Mouse (Mus musculus): Measurements from ENCODE around the gene Tbp. TPM values are rescaled to one million over a fixed set of nuclear protein-coding genes. Genes with fewer than 3 reads are reported as not detected.
"Not testable (repeated sequence)": the region's sequence is repeated elsewhere in the genome, so short reads cannot be mapped to it uniquely, and the experiment has no call there.

Gene Tbp
- polyA plus RNA-seq, 1 experiment from 2014 or later, result 45.1 TPM

- Histone ChIP-seq H3K27ac (no peak overlapping the region), H3K36me3 (peaks cover 96% of the 10 kb centered on the region), H3K9me3 (no peaks in the 10 kb centered on the region), H3K4me3 (no peak overlapping the region), H3K27me3 (ENCODE audit: insufficient read depth, poor library complexity, severe bottlenecking) (no peaks in the 10 kb centered on the region), H3K4me1 (no peaks in the 10 kb centered on the region)
- DNase-seq (ENCODE audit: low spot score), result no peak
- 91% methylated on average over 1 of the region's 1 CpGs for WGBS
These were observed 19.1 kb downstream of the Tbp start for GRCm38 (mm10) chr17:15518766-15519165.

DNA sequence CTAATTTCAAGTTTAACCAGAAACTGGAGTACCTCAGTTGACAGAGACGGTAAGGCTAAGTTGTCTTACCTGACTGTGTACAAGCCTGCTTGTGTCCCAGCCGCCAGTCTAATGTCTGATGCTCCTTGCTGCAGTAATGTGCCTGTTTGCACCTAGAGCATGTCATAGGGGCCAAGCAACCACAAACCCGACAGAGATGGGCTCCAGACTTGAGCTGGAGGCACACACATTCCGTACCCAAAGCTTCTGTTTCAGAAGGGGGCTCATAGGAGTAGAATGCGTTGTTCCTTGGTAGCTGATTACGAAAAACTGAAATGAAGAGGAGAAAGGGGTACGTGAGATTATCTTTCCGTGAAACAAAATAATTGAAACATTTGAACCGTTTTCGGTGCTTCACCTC lies 26.6 kb downstream of the Tbp start:
- no peak for DNase-seq (ENCODE audit: low spot score)
- Histone ChIP-seq H3K27me3 (ENCODE audit: insufficient read depth, poor library complexity, severe bottlenecking) (no peaks in the 10 kb centered on the region), H3K4me1 (peaks cover 10% of the 10 kb centered on the region), H3K36me3 (peaks cover 41% of the 10 kb centered on the region), H3K9me3 (no peaks in the 10 kb centered on the region), H3K27ac (peak overlapping the region; percentile 91), H3K4me3 (peak overlapping the region; percentile 91)
- 12% methylated on average over 10 of the region's 10 CpGs for WGBS

DNA sequence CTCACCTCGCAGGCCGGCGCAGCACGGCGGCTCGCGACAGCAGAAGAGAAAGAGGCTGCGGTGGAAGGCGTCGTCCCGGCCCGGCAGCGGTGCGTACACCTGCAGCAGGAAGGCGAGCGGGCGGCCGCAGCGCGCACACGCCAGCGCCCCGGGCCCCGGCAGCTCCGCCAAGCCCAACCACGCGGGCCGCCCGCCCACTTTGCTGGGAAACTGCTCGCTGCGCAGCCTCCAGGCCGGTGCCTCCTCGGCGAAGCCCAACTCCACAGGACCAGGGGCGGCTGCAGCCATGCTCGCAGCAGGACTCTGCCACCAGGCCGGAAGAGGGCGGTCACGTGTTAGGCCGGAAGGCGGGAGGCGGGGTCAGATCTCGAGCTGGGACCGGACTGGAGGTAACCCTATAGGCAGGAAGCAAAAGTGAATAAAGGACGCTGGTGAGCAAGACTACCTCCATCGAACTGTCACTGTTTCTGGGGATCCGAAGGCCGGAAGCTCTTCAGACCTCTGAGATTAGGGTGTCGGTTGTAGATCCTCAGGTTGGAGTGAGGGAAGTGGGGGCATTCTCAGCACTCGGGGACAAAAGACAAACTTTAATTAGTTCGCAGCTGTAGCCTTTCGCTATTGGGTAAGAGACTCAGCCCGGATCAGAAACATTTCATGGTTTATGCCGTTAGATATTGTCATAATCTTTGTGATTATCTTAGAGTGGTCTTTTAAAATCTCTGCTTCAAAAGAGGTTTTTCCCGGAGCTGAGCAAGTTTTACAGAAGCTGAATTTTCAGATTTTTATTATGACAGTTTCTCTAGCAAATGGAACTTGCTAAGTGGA lies 27.5 kb downstream of the Tbp start, which contains the start of gene Pdcd2:
Gene Pdcd2, minus strand, starts transcription at position 316 of the 825 bp plus-strand sequence.
- 2% methylated on average over 55 of the region's 55 CpGs for WGBS
- Histone ChIP-seq H3K4me1 (peaks cover 10% of the 10 kb centered on the region), H3K4me3 (peak within 1 kb of the TSS; percentile 91), H3K9me3 (no peaks in the 10 kb centered on the region), H3K27ac (peak within 1 kb of the TSS; percentile 91), H3K27me3 (ENCODE audit: insufficient read depth, poor library complexity, severe bottlenecking) (no peaks in the 10 kb centered on the region), H3K36me3 (peaks cover 32% of the 10 kb centered on the region)
- peak; percentile 99 for DNase-seq (ENCODE audit: low spot score)

GRCm38 (mm10) chr17:15527811-15528136 lies 28.1 kb downstream of the Tbp start:
- no peaks in the 10 kb centered on the region for H3K27me3 ChIP-seq (ENCODE audit: insufficient read depth, poor library complexity, severe bottlenecking)
- peaks cover 10% of the 10 kb centered on the region for H3K4me1 ChIP-seq
- DNase-seq (ENCODE audit: low spot score), result no peak
- peaks cover 26% of the 10 kb centered on the region for H3K36me3 ChIP-seq
- WGBS, result 53% methylated on average over 3 of the region's 3 CpGs
- peak overlapping the region; percentile 91 for H3K4me3 ChIP-seq
- peak overlapping the region; percentile 91 for H3K27ac ChIP-seq
- H3K9me3 ChIP-seq, result no peaks in the 10 kb centered on the region

- H3K9me3 ChIP-seq, result no peaks in the 10 kb centered on the region
- H3K36me3 ChIP-seq, result peaks cover 17% of the 10 kb centered on the region
- no peak overlapping the region for H3K27ac ChIP-seq
- H3K27me3 ChIP-seq (ENCODE audit: insufficient read depth, poor library complexity, severe bottlenecking), result no peaks in the 10 kb centered on the region
- H3K4me3 ChIP-seq, result no peak overlapping the region
- 83% methylated on average over 2 of the region's 2 CpGs for WGBS
- DNase-seq (ENCODE audit: low spot score), result no peak
- H3K4me1 ChIP-seq, result peaks cover 10% of the 10 kb centered on the region
These were observed 29.2 kb downstream of the Tbp start for GRCm38 (mm10) chr17:15528887-15529286.

GRCm38 (mm10) chr17:15530141-15530540 lies 30.5 kb downstream of the Tbp start:
- WGBS, result 6% methylated on average over 5 of the region's 5 CpGs

DNA sequence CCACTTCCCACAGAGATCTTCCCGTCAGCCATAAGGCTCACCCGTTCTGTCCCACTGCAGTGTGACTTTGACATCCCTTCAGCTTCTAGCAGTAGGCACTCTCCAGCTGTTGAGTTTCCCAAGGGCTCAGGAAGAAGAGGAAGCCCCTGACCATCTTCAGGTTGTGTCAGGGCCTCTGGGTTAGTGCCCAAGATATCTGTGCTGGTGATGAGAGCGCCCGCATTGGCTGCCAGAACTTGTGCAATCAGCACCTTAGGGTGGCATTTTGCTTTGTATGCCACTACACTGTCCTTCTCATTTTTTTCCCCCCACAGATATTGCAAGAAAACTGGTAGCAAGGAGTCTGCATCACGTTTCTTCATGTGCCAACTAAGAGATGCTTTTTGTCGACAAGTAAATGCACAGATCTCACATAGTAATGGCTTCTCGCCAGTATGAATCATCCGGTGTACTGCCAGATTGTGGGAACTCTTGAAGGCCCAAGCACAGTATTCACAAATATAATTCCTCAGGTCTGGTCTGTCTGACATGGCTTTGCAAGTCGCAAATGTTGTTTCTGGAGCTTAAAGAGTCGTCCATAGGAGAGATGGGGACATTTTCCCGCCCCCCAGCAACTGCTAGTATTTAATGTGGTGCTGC lies 35.6 kb downstream of the Tbp start:
- Histone ChIP-seq H3K27me3 (ENCODE audit: insufficient read depth, poor library complexity, severe bottlenecking) (peaks cover 29% of the 10 kb centered on the region), H3K4me1 (0 out of 2 replicates have a peak, but pooled peaks cover 3% of the 10 kb centered on the region), H3K36me3 (no peaks in the 10 kb centered on the region), H3K27ac (no peak overlapping the region), H3K4me3 (no peak overlapping the region), H3K9me3 (no peaks in the 10 kb centered on the region)
- DNase-seq (ENCODE audit: low spot score), result no peak
- WGBS, result 55% methylated on average over 11 of the region's 11 CpGs

More at GRCm38 (mm10) chr17:15530141-15530540, 30.5 kb downstream of the Tbp start:
- peaks cover 5% of the 10 kb centered on the region for H3K27me3 ChIP-seq (ENCODE audit: insufficient read depth, poor library complexity, severe bottlenecking)
- H3K27ac ChIP-seq, result no peak overlapping the region
- peaks cover 10% of the 10 kb centered on the region for H3K4me1 ChIP-seq
- peaks cover 4% of the 10 kb centered on the region for H3K36me3 ChIP-seq
- no peak overlapping the region for H3K4me3 ChIP-seq
- peak; percentile 76 for DNase-seq (ENCODE audit: low spot score)
- H3K9me3 ChIP-seq, result no peaks in the 10 kb centered on the region

GRCm38 (mm10) chr17:15535943-15536342 lies 36.3 kb downstream of the Tbp start:
- 15% methylated on average over 8 of the region's 8 CpGs for WGBS
- Histone ChIP-seq H3K27ac (no peak overlapping the region), H3K4me3 (peak overlapping the region; percentile 57), H3K4me1 (0 out of 2 replicates have a peak, but pooled peaks cover 3% of the 10 kb centered on the region), H3K27me3 (ENCODE audit: insufficient read depth, poor library complexity, severe bottlenecking) (peaks cover 29% of the 10 kb centered on the region), H3K36me3 (no peaks in the 10 kb centered on the region), H3K9me3 (no peaks in the 10 kb centered on the region)
- DNase-seq (ENCODE audit: low spot score), result no peak

GRCm38 (mm10) chr17:15536457-15536904 lies 36.8 kb downstream of the Tbp start:
- WGBS, result under 1% methylated on average over 32 of the region's 33 CpGs
- Histone ChIP-seq H3K36me3 (no peaks in the 10 kb centered on the region), H3K4me1 (0 out of 2 replicates have a peak, but pooled peaks cover 3% of the 10 kb centered on the region), H3K9me3 (no peaks in the 10 kb centered on the region), H3K27me3 (ENCODE audit: insufficient read depth, poor library complexity, severe bottlenecking) (peaks cover 29% of the 10 kb centered on the region), H3K4me3 (peak overlapping the region; percentile 57), H3K27ac (peak overlapping the region; percentile 30; the same call in 1 of the 2 replicates)
- peak; percentile 74 for DNase-seq (ENCODE audit: low spot score)

- Histone ChIP-seq H3K27me3 (ENCODE audit: insufficient read depth, poor library complexity, severe bottlenecking) (peaks cover 22% of the 10 kb centered on the region), H3K9me3 (0 out of 2 replicates have a peak, but pooled peaks cover 3% of the 10 kb centered on the region), H3K36me3 (no peaks in the 10 kb centered on the region), H3K4me1 (0 out of 2 replicates have a peak, but pooled peaks cover 3% of the 10 kb centered on the region), H3K27ac (no peak overlapping the region), H3K4me3 (no peak overlapping the region)
- DNase-seq (ENCODE audit: low spot score), result no peak
- 62% methylated on average over 4 of the region's 4 CpGs for WGBS
These were observed 40.6 kb downstream of the Tbp start for GRCm38 (mm10) chr17:15540309-15540708.

GRCm38 (mm10) chr17:15543868-15544267 lies 44.2 kb downstream of the Tbp start:
- H3K4me3 ChIP-seq; H3K36me3 ChIP-seq; H3K9me3 ChIP-seq; H3K27me3 ChIP-seq (ENCODE audit: insufficient read depth, poor library complexity, severe bottlenecking); H3K27ac ChIP-seq; DNase-seq (ENCODE audit: low spot score); H3K4me1 ChIP-seq: not testable (repeated sequence)
- WGBS, result 57% methylated on average over 4 of the region's 4 CpGs

GRCm38 (mm10) chr17:15546440-15546839 lies 46.8 kb downstream of the Tbp start:
- Histone ChIP-seq H3K27ac (no peak overlapping the region), H3K4me3 (no peak overlapping the region), H3K4me1 (no peaks in the 10 kb centered on the region), H3K36me3 (no peaks in the 10 kb centered on the region), H3K27me3 (ENCODE audit: insufficient read depth, poor library complexity, severe bottlenecking) (peaks cover 6% of the 10 kb centered on the region; the same call in 1 of the 2 replicates), H3K9me3 (0 out of 2 replicates have a peak, but pooled peaks cover 5% of the 10 kb centered on the region)
- 69% methylated on average over 4 of the region's 4 CpGs for WGBS
- no peak for DNase-seq (ENCODE audit: low spot score)

DNA sequence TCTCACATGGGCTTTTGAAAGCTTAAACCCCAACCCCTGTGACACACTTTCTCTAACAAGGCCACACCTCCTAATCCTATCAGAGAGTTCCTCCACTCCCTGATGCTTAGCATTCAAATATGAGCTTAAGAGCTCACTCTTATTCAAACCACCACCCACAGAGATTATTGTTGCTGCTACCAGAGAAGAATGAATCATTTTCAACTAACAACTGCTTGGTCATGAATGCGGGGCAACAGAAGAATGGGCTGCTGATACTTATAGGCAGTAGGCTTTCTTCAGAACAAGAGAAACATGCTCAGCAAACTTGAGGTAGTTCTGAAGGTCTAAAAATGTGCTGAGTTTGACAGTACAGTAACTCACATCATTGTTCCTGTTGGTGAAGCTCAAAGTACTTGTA lies 50.0 kb downstream of the Tbp start:
- no peaks in the 10 kb centered on the region for H3K4me1 ChIP-seq
- no peaks in the 10 kb centered on the region for H3K36me3 ChIP-seq
- 42% methylated on average over 1 of the region's 1 CpGs for WGBS
- no peak overlapping the region for H3K27ac ChIP-seq
- H3K27me3 ChIP-seq (ENCODE audit: insufficient read depth, poor library complexity, severe bottlenecking), result peaks cover 6% of the 10 kb centered on the region; the same call in 1 of the 2 replicates
- no peak overlapping the region for H3K4me3 ChIP-seq
- 0 out of 2 replicates have a peak, but pooled peaks cover 4% of the 10 kb centered on the region for H3K9me3 ChIP-seq
- DNase-seq (ENCODE audit: low spot score), result no peak
